Mouse (Mus musculus) small intestine, adult 2 months (tissue): ENCODE results near the gene Ncf2.

ENCODE experiments used
- CTCF ChIP-seq: fragments of 200-500 bp; IDR thresholded peaks from 2 replicates; pipeline ENCODE4 v1.5.1; 2012; ENCODE audit warnings: low read depth, mild to moderate bottlenecking, control low read depth, inconsistent platforms, low read length, moderate library complexity, mixed read lengths; ENCODE audit not compliant: insufficient replicate concordance, insufficient read length; ENCODE audit errors: extremely low read depth
- POLR2A ChIP-seq: fragments of 200-500 bp; IDR thresholded peaks from 2 replicates; pipeline ENCODE4 v1.6.1; 2012; ENCODE audit warnings: low read depth, mild to moderate bottlenecking, control low read depth, inconsistent platforms, low read length, moderate library complexity

- no peak for TF ChIP-seq CTCF
- no peak for TF ChIP-seq POLR2A
These were observed 38.2 kb upstream of the Ncf2 start for GRCm38 (mm10) chr1:152761791-152762190.
